Mouse (Mus musculus) midbrain, embryonic 14.5 days (tissue): ENCODE data around the gene Trio. TPM values are rescaled to one million over a fixed set of nuclear protein-coding genes. Genes with fewer than 3 reads are reported as not detected.

Experiments
- ATAC-seq: fragments of 200-750 bp; cut with Nextera tagmentation; 2 replicates; pipeline ENCODE4 v1.8.0; 2017; ENCODE audit warnings: moderate number of reproducible peaks, moderate library complexity; ENCODE audit not compliant: low FRiP score, low TSS enrichment
- DNase-seq: peaks from one replicate; pipeline ENCODE4 v3.0.0-alpha.2; 2015
- H3K27ac ChIP-seq: fragments of 300-500 bp; sonication (generic); replicated peaks from 2 replicates; pipeline ENCODE4 v1.5.1; 2014; ENCODE audit warnings: mild to moderate bottlenecking, low read depth, low read length, moderate library complexity
- H3K27me3 ChIP-seq: fragments of 300-500 bp; sonication (generic); 2 replicates; pipeline ENCODE4 v1.6.1; 2014; ENCODE audit warnings: low read length, control low read depth, mixed read lengths; ENCODE audit not compliant: control insufficient read depth, insufficient read depth
- H3K36me3 ChIP-seq: fragments of 300-500 bp; sonication (generic); 2 replicates; pipeline ENCODE4 v1.6.1; 2014; ENCODE audit warnings: low read length, control low read depth; ENCODE audit not compliant: control insufficient read depth, insufficient read depth
- H3K4me1 ChIP-seq: fragments of 300-500 bp; sonication (generic); 2 replicates; pipeline ENCODE4 v1.6.1; 2014; ENCODE audit warnings: mild to moderate bottlenecking, antibody characterized with exemption, low read length, control low read depth; ENCODE audit not compliant: control insufficient read depth, insufficient read depth
- H3K4me2 ChIP-seq: fragments of 300-500 bp; sonication (generic); 2 replicates; pipeline ENCODE4 v1.6.1; 2014; ENCODE audit warnings: mild to moderate bottlenecking, low read length, moderate library complexity
- H3K4me3 ChIP-seq: fragments of 300-500 bp; sonication (generic); replicated peaks from 2 replicates; pipeline ENCODE4 v1.5.1; 2014; ENCODE audit warnings: low read depth, low read length
- H3K9ac ChIP-seq: fragments of 300-500 bp; sonication (generic); replicated peaks from 2 replicates; pipeline ENCODE4 v1.6.1; 2014; ENCODE audit warnings: mild to moderate bottlenecking, low read length, moderate library complexity
- H3K9me3 ChIP-seq: fragments of 300-500 bp; sonication (generic); 2 replicates; pipeline ENCODE4 v1.6.1; 2016; ENCODE audit warnings: low read length, control low read depth, mixed read lengths; ENCODE audit not compliant: control insufficient read depth
- WGBS: fragments of 180-500 bp; shearing (Covaris S2); extraction: QIAGEN DNeasy Blood & Tissue Kit; methylation state at CpG from one replicate; pipeline ENCODE4 v1.1.7; 2014; 5-methylcytosine and 5-hydroxymethylcytosine counted together
- polyA plus RNA-seq: library from polyadenylated mRNA; unstranded; fragments of >200 nt; fragmentation: Nextera tagmentation; extraction: Ambion mirVana; gene quantifications from 2 replicates; pipeline ENCODE4 v1.2.1, GENCODE M21; 2014

Gene Trio
- polyA plus RNA-seq, 1 experiment from 2014 or later: 56.5 TPM

DNA sequence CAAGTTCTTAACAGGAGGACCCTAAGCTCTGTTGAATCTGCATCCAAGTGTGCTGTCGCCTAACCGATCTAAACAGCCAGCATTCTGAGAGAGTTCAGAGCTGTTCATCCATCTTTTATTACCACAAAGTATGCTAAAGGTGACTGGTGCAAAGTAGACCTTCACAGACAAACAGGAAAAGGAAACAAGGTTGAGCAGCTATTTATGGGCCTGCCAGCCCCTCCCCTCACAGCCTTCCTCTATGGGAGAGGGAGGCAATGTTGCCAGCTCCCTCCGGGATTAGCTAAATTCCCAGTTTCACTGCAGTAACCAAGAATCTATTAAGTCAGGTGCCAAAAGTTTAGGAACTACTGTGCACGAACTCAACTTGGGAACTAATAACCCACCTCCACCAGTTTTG is 24.3 kb downstream of the Trio start:
- Histone ChIP-seq H3K27me3 (no peaks in the 10 kb centered on the region), H3K36me3 (no peaks in the 10 kb centered on the region), H3K9me3 (no peaks in the 10 kb centered on the region), H3K4me2 (no peak overlapping the region), H3K4me1 (peaks cover 45% of the 10 kb centered on the region), H3K27ac (no peak overlapping the region), H3K4me3 (no peak overlapping the region), H3K9ac (no peak overlapping the region)
- WGBS: 42% methylated on average over 4 of the region's 4 CpGs
- DNase-seq (no peak), ATAC-seq (no peak)

GRCm38 (mm10) chr15:27998621-27999359 is 26.9 kb downstream of the Trio start:
- Histone ChIP-seq H3K36me3 (no peaks in the 10 kb centered on the region), H3K27me3 (no peaks in the 10 kb centered on the region), H3K4me3 (no peak overlapping the region), H3K27ac (no peak overlapping the region), H3K4me1 (peaks cover 51% of the 10 kb centered on the region), H3K4me2 (no peak overlapping the region), H3K9me3 (no peaks in the 10 kb centered on the region), H3K9ac (no peak overlapping the region)
- ATAC-seq (no peak), DNase-seq (no peak)
- 13% methylated on average over 8 of the region's 8 CpGs for WGBS

DNA sequence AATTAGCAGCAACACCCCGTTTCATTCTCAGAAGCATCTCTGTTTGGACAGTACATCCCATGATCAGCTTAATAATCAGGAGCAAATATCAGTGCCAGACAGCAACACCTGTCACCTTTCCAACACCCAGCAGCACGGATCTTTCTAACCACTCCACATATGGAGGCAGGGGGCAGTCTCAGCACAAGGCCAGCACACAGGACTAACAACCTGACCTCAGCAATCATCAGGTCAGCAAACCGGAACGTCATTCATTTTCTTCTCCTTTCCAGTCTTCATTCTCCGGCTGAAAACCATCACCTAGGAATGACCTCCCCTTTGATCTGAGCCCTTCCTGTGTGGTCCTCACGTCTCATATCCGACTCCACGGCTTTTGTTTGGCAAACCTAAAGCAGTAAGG is 27.7 kb downstream of the Trio start:
- no peaks in the 10 kb centered on the region for H3K27me3 ChIP-seq
- H3K4me2 ChIP-seq: no peak overlapping the region
- H3K27ac ChIP-seq: no peak overlapping the region
- 9% methylated on average over 8 of the region's 8 CpGs for WGBS
- no peaks in the 10 kb centered on the region for H3K9me3 ChIP-seq
- H3K36me3 ChIP-seq: no peaks in the 10 kb centered on the region
- peaks cover 54% of the 10 kb centered on the region for H3K4me1 ChIP-seq
- no peak for DNase-seq
- no peak overlapping the region for H3K4me3 ChIP-seq
- ATAC-seq: no peak; the same call in 1 of the 2 replicates
- H3K9ac ChIP-seq: no peak overlapping the region

GRCm38 (mm10) chr15:27997391-27997841 is 28.2 kb downstream of the Trio start:
- Histone ChIP-seq H3K27ac (no peak overlapping the region), H3K9me3 (no peaks in the 10 kb centered on the region), H3K9ac (no peak overlapping the region), H3K4me3 (no peak overlapping the region), H3K4me2 (no peak overlapping the region), H3K36me3 (no peaks in the 10 kb centered on the region), H3K27me3 (no peaks in the 10 kb centered on the region), H3K4me1 (peaks cover 54% of the 10 kb centered on the region)
- peak; percentile 56 for ATAC-seq
- WGBS: 24% methylated on average over 9 of the region's 9 CpGs
- peak; percentile 73 for DNase-seq

- H3K9me3 ChIP-seq: no peaks in the 10 kb centered on the region
- no peak for ATAC-seq
- no peak overlapping the region for H3K27ac ChIP-seq
- DNase-seq: no peak
- no peaks in the 10 kb centered on the region for H3K36me3 ChIP-seq
- H3K4me1 ChIP-seq: peaks cover 59% of the 10 kb centered on the region
- WGBS: 88% methylated on average over 4 of the region's 4 CpGs
- H3K9ac ChIP-seq: no peak overlapping the region
- H3K4me3 ChIP-seq: no peak overlapping the region
- no peak overlapping the region for H3K4me2 ChIP-seq
- H3K27me3 ChIP-seq: no peaks in the 10 kb centered on the region
These were observed 28.9 kb downstream of the Trio start for GRCm38 (mm10) chr15:27996750-27997149.

DNA sequence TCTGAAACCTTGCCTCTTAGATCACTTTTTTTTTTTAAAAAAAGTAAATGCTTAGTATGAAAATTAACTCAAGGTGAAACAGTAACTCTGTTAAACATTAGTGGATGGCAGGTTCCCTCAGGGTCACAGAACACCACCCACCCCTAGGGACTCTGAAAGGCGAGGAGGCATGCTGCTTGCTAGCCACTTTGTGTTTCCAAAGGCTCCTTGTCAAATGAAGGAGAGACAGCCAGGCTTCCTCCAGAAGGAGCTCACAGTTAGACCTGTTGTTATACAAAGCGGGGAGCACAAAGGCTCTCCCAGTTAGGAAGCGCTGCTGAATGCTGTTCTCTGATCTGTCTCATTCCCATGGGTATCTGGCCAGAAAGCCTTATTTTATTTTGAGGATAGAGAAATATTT is 30.2 kb downstream of the Trio start:
- H3K36me3 ChIP-seq: no peaks in the 10 kb centered on the region
- WGBS: 7% methylated on average over 3 of the region's 3 CpGs
- H3K27ac ChIP-seq: no peak overlapping the region
- no peak for ATAC-seq
- H3K27me3 ChIP-seq: no peaks in the 10 kb centered on the region
- no peak overlapping the region for H3K9ac ChIP-seq
- no peak overlapping the region for H3K4me3 ChIP-seq
- no peaks in the 10 kb centered on the region for H3K9me3 ChIP-seq
- H3K4me1 ChIP-seq: peaks cover 55% of the 10 kb centered on the region
- DNase-seq: peak; percentile 42
- no peak overlapping the region for H3K4me2 ChIP-seq

DNA sequence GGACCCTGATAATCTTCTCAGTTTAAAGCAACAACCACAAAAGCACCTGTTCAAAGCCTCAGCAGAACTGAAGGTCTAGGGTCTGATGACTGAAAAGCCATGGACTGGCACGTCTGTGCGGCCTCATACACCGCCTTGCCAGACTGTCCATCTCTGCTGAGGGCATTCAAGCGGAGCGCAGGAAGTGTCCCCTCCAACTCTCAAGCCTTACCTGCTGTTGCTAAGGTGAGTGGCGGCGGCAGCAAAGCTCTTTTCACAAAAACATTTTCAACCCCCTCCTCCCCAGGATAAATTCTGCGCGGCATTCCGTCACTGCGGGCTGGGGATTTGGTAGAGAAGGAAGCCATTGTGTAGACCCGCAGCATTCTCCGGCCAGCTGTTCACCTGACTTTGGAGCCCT is 30.8 kb downstream of the Trio start:
- 24% methylated on average over 13 of the region's 13 CpGs for WGBS
- Histone ChIP-seq H3K4me3 (no peak overlapping the region), H3K9me3 (no peaks in the 10 kb centered on the region), H3K36me3 (no peaks in the 10 kb centered on the region), H3K9ac (no peak overlapping the region), H3K4me1 (peaks cover 54% of the 10 kb centered on the region), H3K27ac (no peak overlapping the region), H3K27me3 (no peaks in the 10 kb centered on the region), H3K4me2 (no peak overlapping the region)
- DNase-seq (no peak), ATAC-seq (no peak)

DNA sequence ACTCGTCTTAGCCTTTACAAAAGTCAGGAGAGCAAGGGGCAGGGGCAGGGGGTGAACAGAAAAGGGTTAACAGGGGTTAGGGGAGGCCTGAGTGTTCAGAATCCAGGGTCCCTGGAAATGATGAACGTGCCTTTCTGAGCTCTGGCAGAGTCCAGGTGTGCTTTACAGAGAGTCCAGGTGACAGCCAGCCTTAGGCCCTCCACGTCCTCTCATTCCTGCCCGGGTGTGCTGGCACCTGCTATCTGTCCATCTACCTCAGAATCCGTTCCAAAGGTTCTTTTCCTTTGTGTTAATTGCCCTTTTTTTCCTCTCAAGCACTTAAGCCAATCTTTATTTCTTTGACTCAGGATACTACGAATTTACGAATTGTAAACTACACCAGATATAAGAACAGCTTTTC is 32.1 kb downstream of the Trio start:
- Histone ChIP-seq H3K4me1 (peaks cover 47% of the 10 kb centered on the region), H3K27me3 (no peaks in the 10 kb centered on the region), H3K27ac (no peak overlapping the region), H3K4me2 (no peak overlapping the region), H3K4me3 (no peak overlapping the region), H3K9me3 (no peaks in the 10 kb centered on the region), H3K9ac (no peak overlapping the region), H3K36me3 (no peaks in the 10 kb centered on the region)
- 77% methylated on average over 7 of the region's 7 CpGs for WGBS
- DNase-seq (no peak), ATAC-seq (no peak)

- 73% methylated on average over 5 of the region's 5 CpGs for WGBS
- no peak overlapping the region for H3K27ac ChIP-seq
- peaks cover 45% of the 10 kb centered on the region for H3K4me1 ChIP-seq
These were observed 33.1 kb downstream of the Trio start for GRCm38 (mm10) chr15:27992596-27992995.

More at GRCm38 (mm10) chr15:27992596-27992995, 33.1 kb downstream of the Trio start:
- H3K27me3 ChIP-seq: no peaks in the 10 kb centered on the region
- H3K9me3 ChIP-seq: no peaks in the 10 kb centered on the region
- DNase-seq (no peak), ATAC-seq (no peak)
- H3K4me2 ChIP-seq: no peak overlapping the region
- H3K36me3 ChIP-seq: no peaks in the 10 kb centered on the region
- no peak overlapping the region for H3K4me3 ChIP-seq
- no peak overlapping the region for H3K9ac ChIP-seq
